Mouse (Mus musculus): ENCODE results near the gene Ppp2r3c. TPM values are rescaled to one million over a fixed set of nuclear protein-coding genes. Genes with fewer than 3 reads are reported as not detected.
"Not testable (repeated sequence)": the region's sequence is repeated elsewhere in the genome, so short reads cannot be mapped to it uniquely, and the experiment has no call there.

Gene Ppp2r3c
- total RNA-seq (2021) = 10 to 100 TPM; 16.6 to 17.6 TPM
- long read RNA-seq, experiment 1, full-length matches to known transcripts = 3 of 42 reads
- long read RNA-seq, experiment 1, partial matches to known transcripts = 33 of 42 reads
- long read RNA-seq, experiment 1, other reads (novel, unspliced or antisense) = 6 of 42 reads
- long read RNA-seq, experiment 2, full-length matches to known transcripts = 8 of 47 reads
- long read RNA-seq, experiment 2, partial matches to known transcripts = 36 of 47 reads
- long read RNA-seq, experiment 2, other reads (novel, unspliced or antisense) = 3 of 47 reads

DNA sequence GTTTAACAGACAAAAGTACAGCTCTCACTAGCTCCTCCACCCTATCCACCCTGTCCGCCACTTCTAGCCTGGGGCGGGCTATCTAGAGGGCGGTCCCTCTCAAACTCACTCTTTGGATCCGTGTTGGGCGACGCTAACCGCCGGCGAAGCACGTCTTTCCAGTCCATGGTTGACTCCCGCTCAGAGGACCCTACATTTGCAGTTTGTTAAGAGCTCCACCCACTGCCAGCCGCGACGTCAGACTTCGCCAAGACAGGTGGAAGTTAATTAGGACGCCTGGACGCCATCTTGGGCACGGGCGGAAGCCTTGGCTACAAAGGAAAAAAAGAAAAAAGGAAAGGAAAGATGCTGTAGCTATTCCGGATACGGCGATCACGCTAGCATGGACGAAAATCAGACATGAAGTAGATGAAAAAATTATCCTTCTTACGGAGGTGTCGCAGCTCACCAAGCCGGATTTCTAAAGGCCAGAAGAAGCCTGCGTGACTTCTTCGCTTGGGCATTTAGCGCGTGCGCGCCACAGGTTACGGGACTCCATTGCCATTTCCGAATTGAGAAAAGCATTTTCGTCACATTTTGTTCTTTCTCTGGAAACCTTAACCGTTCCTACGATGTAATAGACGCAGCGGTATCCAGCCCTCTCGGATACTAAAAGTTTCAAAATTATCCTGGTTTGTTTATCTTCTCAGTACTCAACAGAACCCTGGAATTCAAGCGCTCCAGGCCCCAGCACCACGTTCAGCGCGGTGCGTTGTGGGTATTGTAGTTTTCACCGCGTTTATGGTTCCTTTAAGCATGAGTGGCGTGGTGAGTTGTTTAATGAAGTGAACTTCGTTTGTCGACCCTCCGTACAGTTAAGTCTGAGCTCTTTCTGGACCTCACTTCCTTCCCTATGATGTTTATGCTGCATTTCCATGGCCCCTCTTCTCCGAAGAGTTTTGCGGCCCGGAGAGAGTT, at the start of gene Ppp2r3c:
Ppp2r3c (minus strand) TSS at position 514 of the 957 bp plus-strand sequence.
- peak; percentile 64 to 81 for DNase-seq (ENCODE audit: low spot score in 2 of 2)

DNA sequence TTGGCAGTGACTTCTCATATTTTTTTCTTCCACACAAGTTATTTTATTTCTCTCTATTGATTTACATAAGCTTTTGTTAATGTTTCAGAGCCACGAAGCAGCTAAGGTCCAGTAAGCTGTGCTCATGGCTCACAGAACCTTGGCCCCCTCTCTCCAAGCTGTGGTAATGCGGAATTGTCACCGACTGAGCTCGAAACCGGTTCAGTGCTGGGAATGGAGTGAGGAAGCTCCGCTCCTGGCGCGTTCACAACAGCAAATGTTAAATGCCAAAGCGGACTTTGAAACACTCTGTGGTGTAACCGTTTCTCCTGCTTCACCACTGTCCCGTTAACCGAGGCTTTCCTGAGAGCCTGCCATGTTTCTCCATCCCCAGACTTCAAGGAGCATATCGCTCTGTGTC, 41.8 kb upstream of the Ppp2r3c start:
- DNase-seq (ENCODE audit: low spot score in 2 of 2) = no peak

DNA sequence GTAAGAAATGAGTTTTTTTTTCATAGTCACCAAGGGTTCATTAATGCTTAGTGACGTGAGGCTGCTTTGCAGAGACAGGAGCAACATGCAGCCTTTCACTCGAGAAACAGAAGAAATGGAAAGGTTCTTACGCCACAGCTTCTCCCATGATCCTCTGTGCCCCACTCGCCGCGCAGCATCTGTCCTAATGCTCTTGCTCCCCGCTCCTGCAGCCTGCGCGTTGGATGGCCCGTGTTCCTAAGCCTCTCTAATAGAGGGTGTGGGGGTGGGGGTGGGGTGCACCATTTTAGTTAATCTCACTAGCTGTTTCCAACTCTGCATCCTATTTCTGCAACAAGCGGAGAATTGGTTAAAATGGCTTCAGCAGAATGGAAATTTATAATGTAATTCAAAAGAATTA, 41.2 kb upstream of the Ppp2r3c start:
- no peak for DNase-seq (ENCODE audit: low spot score in 2 of 2)

GRCm38 (mm10) chr12:55343045-55343444, 40.2 kb upstream of the Ppp2r3c start:
- not testable (repeated sequence) for DNase-seq (ENCODE audit: low spot score in 2 of 2)

DNA sequence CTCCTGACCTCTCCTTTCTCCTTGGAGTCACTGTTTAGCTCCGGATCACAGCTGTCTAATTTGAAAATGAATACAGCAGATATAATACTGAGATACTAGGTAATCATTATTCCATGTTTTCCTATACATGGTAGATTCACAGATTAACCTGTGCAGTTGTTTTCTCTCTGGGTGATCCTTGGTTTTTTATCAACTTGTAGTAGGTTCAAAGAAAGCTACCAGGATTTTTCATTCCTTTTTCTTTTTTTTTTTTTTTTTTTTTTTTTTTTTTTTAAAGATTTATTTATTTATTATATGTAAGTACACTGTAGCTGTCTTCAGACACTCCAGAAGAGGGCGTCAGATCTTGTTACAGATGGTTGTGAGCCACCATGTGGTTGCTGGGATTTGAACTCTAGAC, 35.7 kb upstream of the Ppp2r3c start:
- DNase-seq (ENCODE audit: low spot score in 2 of 2) = not testable (repeated sequence)

- no peak for DNase-seq (ENCODE audit: low spot score in 2 of 2)
Observed at GRCm38 (mm10) chr12:55333662-55334061, 30.9 kb upstream of the Ppp2r3c start.

DNA sequence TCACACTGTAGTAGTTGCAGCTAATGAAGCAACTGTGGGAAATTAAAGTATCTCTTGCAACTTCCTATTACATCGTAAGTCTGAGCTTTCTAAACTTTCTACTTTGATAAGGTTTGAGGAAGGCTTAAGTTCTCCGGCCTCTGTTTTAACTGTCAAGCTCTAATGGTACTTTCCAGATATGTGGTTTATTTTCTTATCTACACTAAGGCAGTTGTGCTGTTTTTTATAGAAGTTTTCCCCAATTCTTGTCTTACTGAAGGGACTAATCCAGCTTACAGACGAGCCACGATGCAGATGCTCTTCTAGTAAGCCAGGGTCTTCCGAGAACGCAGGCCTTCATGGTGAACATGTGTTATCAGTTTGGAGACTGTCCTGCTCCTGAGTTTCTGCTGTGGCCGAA, 26.6 kb upstream of the Ppp2r3c start:
- no peak for DNase-seq (ENCODE audit: low spot score in 2 of 2)

DNA sequence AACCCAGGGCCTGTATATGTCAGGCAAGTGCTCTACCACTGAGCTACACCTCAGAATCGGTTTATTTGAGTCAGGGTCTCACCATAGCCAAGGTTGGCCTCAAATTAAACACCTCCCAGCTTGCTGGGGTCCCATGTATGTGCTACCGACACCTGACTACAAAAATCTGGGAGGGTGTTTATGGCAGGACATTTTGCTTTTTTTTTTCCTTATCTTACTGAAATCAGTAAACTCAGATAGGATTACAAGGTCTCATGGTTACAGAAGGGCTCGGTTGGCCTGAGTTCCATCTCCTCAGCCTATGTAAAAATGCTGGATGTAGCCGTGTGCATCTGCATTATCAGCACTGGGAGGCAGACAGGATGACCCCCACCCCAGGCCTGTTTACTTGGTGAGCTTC, 26.0 kb upstream of the Ppp2r3c start:
- no peak for DNase-seq (ENCODE audit: low spot score in 2 of 2)

DNA sequence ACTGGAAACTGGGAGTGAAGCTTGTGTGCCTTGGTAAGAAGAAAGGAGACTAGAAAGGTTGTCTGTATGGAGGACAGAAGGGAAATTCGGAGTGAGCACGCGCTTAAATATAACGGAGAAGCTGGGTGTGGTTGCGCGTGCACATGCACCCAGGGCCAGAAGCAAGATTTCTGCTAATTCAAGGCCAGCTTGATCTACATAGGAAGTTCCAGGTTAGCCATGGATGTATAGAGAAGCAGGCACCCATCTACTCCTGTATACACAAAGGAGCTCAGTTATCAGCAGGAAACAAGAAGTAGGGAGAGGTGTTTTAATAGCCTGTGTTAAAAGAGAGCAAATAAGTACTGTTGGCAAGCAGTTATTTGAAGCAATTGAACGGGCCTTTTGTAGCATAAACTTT, 22.9 kb upstream of the Ppp2r3c start:
- DNase-seq (ENCODE audit: low spot score in 2 of 2) = no peak

DNA sequence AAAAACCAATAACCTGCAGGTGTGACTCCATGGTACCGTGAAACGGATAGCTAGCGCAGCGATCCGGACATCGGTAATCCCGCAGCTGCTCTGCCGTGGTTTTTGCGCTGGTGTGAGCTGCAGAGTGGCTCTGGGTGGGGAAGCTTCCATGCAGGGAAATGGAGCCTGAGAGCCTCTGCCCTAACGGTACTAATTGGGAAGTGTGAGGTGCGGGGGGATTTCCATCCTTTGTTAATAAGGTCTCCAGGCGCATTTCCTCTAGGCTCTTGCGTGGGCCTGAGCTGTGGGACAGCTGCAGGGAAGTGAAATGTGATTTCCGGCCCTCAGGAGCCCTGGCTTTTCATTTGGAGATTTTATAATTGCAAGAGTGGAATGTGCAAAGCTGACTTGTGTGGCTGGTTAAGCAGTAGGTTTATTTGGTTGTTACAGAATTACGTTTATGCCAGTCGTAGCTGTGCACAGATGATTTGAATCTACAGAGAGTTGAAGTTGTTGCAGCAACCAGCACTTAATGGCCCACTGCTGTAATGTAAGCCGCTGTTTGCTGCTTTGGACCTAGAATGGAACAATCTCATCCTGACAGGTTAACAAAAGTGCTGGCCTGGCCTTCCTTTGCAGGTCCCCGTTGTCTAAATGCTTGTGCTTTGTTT, 19.0 kb upstream of the Ppp2r3c start:
- DNase-seq (ENCODE audit: low spot score in 2 of 2) = no peak

DNA sequence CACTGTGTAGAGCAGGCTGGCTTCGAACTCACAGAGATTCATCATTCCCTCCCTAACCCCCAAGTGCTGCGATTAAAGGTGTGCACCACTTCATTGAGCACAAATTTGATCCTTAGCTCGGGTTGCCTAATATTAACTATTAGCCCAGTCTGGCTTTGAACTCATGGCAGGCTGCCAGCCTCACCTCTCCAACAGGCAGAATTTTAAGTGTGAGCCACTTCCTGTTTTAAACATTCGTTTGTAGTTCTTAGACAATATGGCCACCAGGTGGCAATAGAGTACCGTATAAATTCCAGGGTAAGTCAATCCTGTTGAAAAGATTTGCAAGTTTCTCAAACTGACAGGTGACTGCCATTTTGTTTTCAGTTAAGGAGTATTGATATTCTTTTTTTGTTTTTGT, 12.4 kb upstream of the Ppp2r3c start:
- peak; percentile 10 to 51 for DNase-seq (ENCODE audit: low spot score in 2 of 2)

GRCm38 (mm10) chr12:55313901-55314300, 11.1 kb upstream of the Ppp2r3c start:
- no peak for DNase-seq (ENCODE audit: low spot score in 2 of 2)

DNA sequence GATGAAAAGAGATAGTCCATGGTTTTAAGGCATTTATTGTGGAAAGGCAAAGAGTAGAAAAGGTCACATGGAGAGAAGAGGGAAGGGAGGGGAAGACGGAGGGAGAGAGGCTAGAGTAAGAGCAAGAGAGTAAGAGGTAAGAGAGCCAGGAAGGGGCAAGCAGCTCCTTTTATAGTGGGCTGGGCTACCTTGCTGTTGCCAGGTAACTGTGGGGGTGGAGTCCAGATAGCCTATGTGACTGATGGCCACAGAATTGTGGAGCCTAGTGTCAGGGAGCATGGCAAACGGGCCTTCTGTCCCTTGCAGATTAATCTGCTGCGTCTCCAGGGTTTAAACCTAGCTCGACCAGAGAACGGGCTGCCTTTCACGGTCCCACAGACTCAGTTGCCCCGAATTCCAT, 9.0 kb upstream of the Ppp2r3c start:
- DNase-seq (ENCODE audit: low spot score in 2 of 2) = no peak

GRCm38 (mm10) chr12:55309501-55309900, 6.7 kb upstream of the Ppp2r3c start:
- no peak for DNase-seq (ENCODE audit: low spot score in 2 of 2)

DNA sequence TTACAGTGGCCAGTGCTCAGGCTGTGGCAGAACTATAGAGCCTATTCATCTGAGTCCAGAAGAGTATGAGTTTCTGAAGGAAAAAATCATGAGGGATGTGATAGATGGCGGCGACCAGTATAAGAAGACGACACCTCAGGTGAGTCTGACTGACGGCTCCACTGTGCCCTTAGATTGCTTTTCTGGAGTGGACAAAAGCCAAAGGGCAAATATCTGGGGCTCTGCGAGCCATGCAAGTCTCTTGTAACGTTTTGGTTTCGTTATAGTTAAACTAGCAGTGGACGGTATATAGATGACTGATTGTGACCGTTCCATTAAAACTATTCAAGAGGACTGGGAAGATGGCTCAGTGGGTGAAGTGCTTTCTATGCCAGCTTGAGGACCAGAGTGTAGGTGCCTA, 5.9 kb upstream of the Ppp2r3c start:
- DNase-seq (ENCODE audit: low spot score in 2 of 2) = no peak

DNA sequence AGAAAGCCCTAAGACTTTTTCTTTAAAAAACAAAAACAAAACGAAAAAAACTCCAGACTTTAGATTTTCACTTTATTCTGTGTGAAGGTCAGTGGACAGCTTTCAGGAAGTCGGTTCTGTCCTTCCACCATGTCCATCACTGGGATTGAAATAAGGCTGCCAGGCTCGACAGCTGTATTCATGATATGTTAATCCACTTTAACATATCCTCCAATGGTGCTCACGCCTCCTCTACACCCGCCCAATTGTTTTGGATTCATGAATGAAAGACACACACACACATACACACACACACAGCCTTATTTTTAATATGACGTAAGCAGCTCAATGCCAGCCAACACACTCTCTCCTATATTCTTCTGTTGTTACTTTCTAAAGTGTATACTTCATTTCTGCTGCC, 4.8 kb upstream of the Ppp2r3c start:
- no peak for DNase-seq (ENCODE audit: low spot score in 2 of 2)

DNA sequence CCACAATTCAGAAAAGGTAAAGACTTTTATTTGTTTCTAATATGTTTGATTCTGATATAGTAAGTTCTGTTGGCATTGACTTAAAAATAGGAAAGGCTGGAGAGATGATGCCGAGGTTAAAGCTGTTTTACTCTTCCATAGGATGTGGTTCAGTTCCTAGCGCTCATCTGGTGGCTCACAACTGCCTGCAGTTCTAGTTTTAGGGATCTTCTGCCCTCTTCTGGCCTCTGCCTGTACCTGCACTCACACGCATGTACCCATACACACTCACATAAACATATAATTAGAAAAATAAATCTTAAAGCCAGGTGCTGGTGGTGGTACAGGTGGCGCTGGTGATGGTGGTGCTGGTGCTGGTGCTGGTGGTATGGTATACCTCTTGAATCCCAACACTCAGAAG, 3.6 kb upstream of the Ppp2r3c start:
- DNase-seq (ENCODE audit: low spot score in 2 of 2) = no peak

GRCm38 (mm10) chr12:55301472-55302300, 1.1 kb downstream of the Ppp2r3c start:
- DNase-seq (ENCODE audit: low spot score in 2 of 2) = no peak

DNA sequence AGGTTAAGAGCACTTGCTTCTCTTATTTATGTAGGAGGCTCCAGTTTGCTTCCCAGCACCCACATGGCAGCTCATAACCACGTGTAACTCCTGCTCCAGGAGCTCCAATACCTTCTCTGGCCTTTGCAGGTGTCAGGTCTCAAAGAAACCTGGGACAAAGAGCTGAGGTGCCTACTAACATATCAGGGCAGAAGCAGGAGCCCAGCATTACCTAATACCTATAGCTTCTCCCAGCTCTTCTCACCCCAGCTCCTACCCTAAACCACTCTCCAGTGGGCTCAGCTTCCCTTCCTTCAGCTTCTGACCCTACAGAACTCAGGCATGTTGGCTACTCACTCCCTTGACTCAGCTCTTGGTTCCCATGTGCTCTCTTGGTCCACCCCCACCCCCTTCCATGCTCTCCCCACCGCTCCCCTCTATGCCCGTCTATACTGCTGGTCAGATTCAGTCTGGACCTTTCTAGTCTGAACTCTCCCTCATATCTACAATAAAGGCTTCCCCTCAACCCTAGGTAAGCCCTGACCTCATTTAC, 1.9 kb downstream of the Ppp2r3c start:
- DNase-seq (ENCODE audit: low spot score in 2 of 2) = no peak

GRCm38 (mm10) chr12:55299336-55299735, 3.5 kb downstream of the Ppp2r3c start, which contains the start of gene 1110008L16Rik:
Gene 1110008L16Rik (plus strand): TSS chr12:55299577.
- no peak for DNase-seq (ENCODE audit: low spot score in 2 of 2)

GRCm38 (mm10) chr12:55298112-55298511, 4.7 kb downstream of the Ppp2r3c start:
- DNase-seq (ENCODE audit: low spot score in 2 of 2) = no peak

Data from adrenal gland, postnatal 4 days (tissue).